Mouse (Mus musculus) heart, embryonic 16.5 days (tissue): Measurements from ENCODE around the gene Avpi1. TPM values are rescaled to one million over a fixed set of nuclear protein-coding genes. Genes with fewer than 3 reads are reported as not detected.

Source experiments
- ATAC-seq: fragments of 200-750 bp; cut with Nextera tagmentation; replicated peaks from 2 replicates; pipeline ENCODE4 v1.8.0; 2017; ENCODE audit warnings: moderate number of reproducible peaks; ENCODE audit not compliant: insufficient read depth, low FRiP score; ENCODE audit errors: extremely low read depth
- H3K27ac ChIP-seq: fragments of 300-500 bp; sonication (generic); 2 replicates; pipeline ENCODE4 v1.5.1; 2014; ENCODE audit warnings: mild to moderate bottlenecking, low read length, control low read depth, moderate library complexity
- H3K27me3 ChIP-seq: fragments of 300-500 bp; sonication (generic); 2 replicates; pipeline ENCODE4 v1.6.1; 2014; ENCODE audit warnings: low read length, mixed read lengths; ENCODE audit not compliant: control insufficient read depth, insufficient read depth
- H3K36me3 ChIP-seq: fragments of 300-500 bp; sonication (generic); 2 replicates; pipeline ENCODE4 v1.6.1; 2014; ENCODE audit not compliant: control insufficient read depth, insufficient read depth
- H3K4me1 ChIP-seq: fragments of 300-500 bp; sonication (generic); 2 replicates; pipeline ENCODE4 v1.6.1; 2014; ENCODE audit warnings: low read length, mixed read lengths; ENCODE audit not compliant: control insufficient read depth, insufficient read depth
- H3K4me2 ChIP-seq: fragments of 300-500 bp; sonication (generic); 2 replicates; pipeline ENCODE4 v1.6.1; 2014; ENCODE audit warnings: low read depth, mild to moderate bottlenecking, control low read depth, low read length
- H3K4me3 ChIP-seq: fragments of 300-500 bp; sonication (generic); 2 replicates; pipeline ENCODE4 v1.5.1; 2014; ENCODE audit warnings: mild to moderate bottlenecking, control low read depth, low read length
- H3K9ac ChIP-seq: fragments of 300-500 bp; sonication (generic); 2 replicates; pipeline ENCODE4 v1.6.1; 2014; ENCODE audit warnings: low read length, control low read depth
- H3K9me3 ChIP-seq: fragments of 300-500 bp; sonication (generic); replicated peaks from 2 replicates; pipeline ENCODE4 v1.6.1; 2016; ENCODE audit warnings: low read length; ENCODE audit not compliant: control insufficient read depth
- WGBS: fragments of 180-500 bp; shearing (Covaris S2); extraction: QIAGEN DNeasy Blood & Tissue Kit; methylation state at CpG from one replicate; pipeline ENCODE4 v1.1.7; 2014; 5-methylcytosine and 5-hydroxymethylcytosine counted together
- polyA plus RNA-seq: library from polyadenylated mRNA; unstranded; fragments of >200 nt; fragmentation: Nextera tagmentation; extraction: Ambion mirVana; gene quantifications from 2 replicates; pipeline ENCODE4 v1.2.1, GENCODE M21; 2015

The Avpi1 gene
- polyA plus RNA-seq, 1 experiment from 2014 or later, result 33.4 TPM

DNA sequence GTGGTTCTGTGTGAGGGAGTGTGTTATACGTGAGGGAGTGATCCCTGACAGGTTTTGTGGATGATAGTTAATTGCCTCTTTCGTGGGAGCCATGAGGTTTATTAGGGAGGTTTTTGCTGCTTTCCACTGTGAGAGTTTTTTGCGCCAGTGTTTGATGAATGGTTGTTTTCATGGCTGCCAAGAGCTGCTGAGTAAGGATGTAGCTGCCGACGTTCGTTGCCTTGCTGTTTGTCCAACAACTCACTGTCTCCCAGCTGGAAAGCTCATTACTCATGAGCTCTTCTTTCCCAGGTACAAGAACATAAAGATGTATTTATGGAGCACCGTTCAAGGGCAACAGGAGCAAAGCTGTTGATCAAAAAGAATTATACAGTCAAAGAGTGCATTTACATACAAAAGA lies 35.3 kb upstream of the Avpi1 start:
- Histone ChIP-seq H3K4me1 (0 out of 2 replicates have a peak, but pooled peaks cover 2% of the 10 kb centered on the region), H3K36me3 (no peaks in the 10 kb centered on the region), H3K4me2 (no peak overlapping the region), H3K9ac (no peak overlapping the region), H3K9me3 (no peaks in the 10 kb centered on the region), H3K27ac (no peak overlapping the region), H3K4me3 (no peak overlapping the region), H3K27me3 (peaks cover 2% of the 10 kb centered on the region; the same call in 1 of the 2 replicates)
- no peak for ATAC-seq
- WGBS, result 53% methylated on average over 7 of the region's 7 CpGs

DNA sequence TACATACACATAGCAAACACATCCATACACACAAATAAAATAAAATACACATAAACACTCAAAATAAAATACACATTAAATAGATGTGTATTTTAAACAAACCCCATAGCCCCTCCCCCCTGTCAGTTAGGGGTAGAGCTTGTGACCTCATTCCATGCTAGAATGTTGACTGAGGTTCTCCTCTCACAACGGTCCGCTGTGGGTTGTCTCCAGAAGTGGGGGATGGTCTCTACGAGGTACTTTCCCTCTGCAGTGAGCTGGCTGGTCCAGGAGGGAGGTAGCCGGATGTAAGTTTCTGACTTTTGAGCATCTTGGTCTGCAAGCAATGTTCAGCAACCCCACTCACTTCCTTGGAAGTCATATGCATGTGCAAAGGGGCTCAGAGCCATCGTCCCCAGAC lies 34.9 kb upstream of the Avpi1 start, which contains the start of gene Zfyve27:
TSS of gene Zfyve27 (plus strand) at position 188 of the 400 bp plus-strand sequence.
- H3K4me3 ChIP-seq, result no peak within 1 kb of the TSS
- no peak within 1 kb of the TSS for H3K9ac ChIP-seq
- 0 out of 2 replicates have a peak, but pooled peaks cover 2% of the 10 kb centered on the region for H3K4me1 ChIP-seq
- H3K9me3 ChIP-seq, result no peaks in the 10 kb centered on the region
- no peaks in the 10 kb centered on the region for H3K36me3 ChIP-seq
- no peak for ATAC-seq
- H3K4me2 ChIP-seq, result no peak within 1 kb of the TSS
- peaks cover 2% of the 10 kb centered on the region; the same call in 1 of the 2 replicates for H3K27me3 ChIP-seq
- 58% methylated on average over 5 of the region's 5 CpGs for WGBS
- no peak within 1 kb of the TSS for H3K27ac ChIP-seq

DNA sequence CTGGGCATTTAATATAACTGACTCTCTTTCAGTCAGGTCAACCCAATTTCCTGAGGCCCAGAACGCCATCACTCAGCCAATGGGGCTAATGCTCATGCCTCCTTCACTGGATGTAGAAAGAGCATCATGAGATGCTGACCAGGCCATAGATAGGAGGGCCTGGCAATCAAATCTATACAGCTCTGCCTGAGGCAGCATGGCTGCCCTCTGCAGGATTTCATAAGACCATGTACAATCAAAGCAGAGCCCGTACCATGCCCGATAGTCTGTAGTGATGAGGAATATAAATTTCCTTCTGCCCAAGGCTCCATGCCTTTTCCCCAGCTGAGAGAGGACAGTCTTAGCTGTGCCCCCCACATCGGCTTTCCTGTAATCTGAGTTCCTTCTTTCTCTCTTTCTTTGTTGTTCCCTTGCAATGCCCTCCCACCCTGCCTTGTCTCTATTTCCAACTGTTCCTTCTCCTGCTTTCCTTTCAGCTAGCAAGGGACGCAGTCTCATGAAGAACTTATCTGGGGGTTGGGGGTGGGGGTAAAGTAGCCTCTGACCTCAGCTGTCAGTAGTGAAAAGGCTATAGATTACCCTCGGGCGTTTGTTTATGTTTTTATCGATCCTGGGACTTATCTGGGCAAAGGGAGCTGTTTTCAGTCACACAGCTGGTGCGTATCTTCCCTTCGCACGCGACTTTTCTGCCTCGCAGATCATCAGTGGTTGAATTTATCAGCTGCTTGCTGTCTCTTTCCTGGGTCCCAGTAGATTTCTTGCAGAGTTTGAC lies 29.6 kb upstream of the Avpi1 start:
- Histone ChIP-seq H3K4me2 (no peak overlapping the region), H3K4me1 (0 out of 2 replicates have a peak, but pooled peaks cover 2% of the 10 kb centered on the region), H3K4me3 (no peak overlapping the region), H3K27me3 (no peaks in the 10 kb centered on the region), H3K9ac (no peak overlapping the region), H3K36me3 (no peaks in the 10 kb centered on the region), H3K27ac (no peak overlapping the region), H3K9me3 (no peaks in the 10 kb centered on the region; the same call in 1 of the 2 replicates)
- no peak for ATAC-seq
- WGBS, result 30% methylated on average over 13 of the region's 13 CpGs

DNA sequence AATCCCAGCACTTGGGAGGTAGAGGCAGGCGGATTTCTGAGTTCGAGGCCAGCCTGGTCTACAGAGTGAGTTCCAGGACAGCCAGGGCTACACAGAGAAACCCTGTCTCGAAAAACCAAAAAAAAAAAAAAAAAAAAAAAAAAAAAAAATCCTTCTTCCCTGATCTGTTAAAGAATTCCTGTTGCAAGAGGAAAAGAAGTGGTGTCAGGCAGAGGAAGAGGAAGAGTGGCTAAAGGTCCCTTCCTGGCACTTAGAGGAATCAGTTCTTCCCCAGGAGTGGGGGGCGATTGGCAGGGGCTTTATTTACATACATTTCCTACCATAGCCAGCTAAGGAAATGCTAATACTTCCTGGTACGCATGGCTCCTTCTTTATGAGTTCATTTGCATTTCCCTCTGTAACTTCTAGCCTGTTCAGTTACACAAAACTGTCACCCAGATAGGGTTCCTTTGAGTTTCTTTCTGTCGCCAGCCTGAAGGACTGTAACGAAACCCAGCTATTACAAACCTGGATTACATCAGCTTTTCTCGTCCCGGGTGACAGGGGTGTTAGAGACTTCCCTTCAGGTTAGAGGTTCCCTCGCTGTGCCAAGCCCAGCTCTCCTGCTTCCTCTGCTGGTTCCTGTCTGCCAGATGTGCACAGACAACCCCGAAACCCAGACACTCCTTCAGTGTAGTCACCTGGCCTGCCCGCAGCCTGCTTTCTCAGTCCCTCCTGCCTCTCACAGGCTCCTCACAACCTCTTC lies 28.8 kb upstream of the Avpi1 start:
- WGBS, result 37% methylated on average over 11 of the region's 12 CpGs
- Histone ChIP-seq H3K27ac (no peak overlapping the region), H3K9ac (0 out of 2 replicates have a peak overlapping the region, but pooled peaks have one; percentile 1)

GRCm38 (mm10) chr19:42151990-42152389 lies 23.1 kb upstream of the Avpi1 start:
- Histone ChIP-seq H3K4me3 (no peak overlapping the region), H3K4me2 (no peak overlapping the region), H3K36me3 (no peaks in the 10 kb centered on the region), H3K9ac (no peak overlapping the region), H3K27me3 (no peaks in the 10 kb centered on the region), H3K4me1 (peaks cover 28% of the 10 kb centered on the region), H3K9me3 (no peaks in the 10 kb centered on the region; the same call in 1 of the 2 replicates), H3K27ac (no peak overlapping the region)
- 7% methylated on average over 6 of the region's 6 CpGs for WGBS
- ATAC-seq, result no peak; the same call in 1 of the 2 replicates

More for the DNA sequence above, 28.8 kb upstream of the Avpi1 start:
- Histone ChIP-seq H3K4me1 (0 out of 2 replicates have a peak, but pooled peaks cover 2% of the 10 kb centered on the region), H3K4me3 (no peak overlapping the region), H3K36me3 (no peaks in the 10 kb centered on the region), H3K27me3 (no peaks in the 10 kb centered on the region), H3K4me2 (no peak overlapping the region; the same call in 1 of the 2 replicates), H3K9me3 (no peaks in the 10 kb centered on the region; the same call in 1 of the 2 replicates)
- no peak for ATAC-seq

DNA sequence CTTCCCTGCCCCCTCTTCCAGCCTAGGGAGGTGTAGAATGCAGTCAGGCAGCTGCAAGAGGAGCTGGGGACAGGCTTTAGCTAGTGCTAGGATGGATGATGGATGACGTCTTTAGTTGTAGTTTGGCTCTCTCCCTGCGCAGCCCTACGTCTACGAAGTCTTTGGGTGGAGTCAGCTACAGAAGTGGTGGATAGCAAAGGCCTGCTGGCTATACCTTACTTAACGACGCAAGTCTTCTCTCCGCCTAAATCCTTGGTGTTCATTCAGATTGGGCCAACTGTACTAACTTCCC lies 19.7 kb upstream of the Avpi1 start:
- Histone ChIP-seq H3K4me1 (peaks cover 36% of the 10 kb centered on the region), H3K27me3 (no peaks in the 10 kb centered on the region), H3K4me3 (peak overlapping the region; percentile 81), H3K36me3 (no peaks in the 10 kb centered on the region), H3K27ac (peak overlapping the region; percentile 93), H3K4me2 (peak overlapping the region; percentile 75), H3K9ac (peak overlapping the region; percentile 93), H3K9me3 (no peaks in the 10 kb centered on the region)
- WGBS, result 19% methylated on average over 7 of the region's 7 CpGs
- no peak for ATAC-seq

GRCm38 (mm10) chr19:42147769-42148568 lies 19.1 kb upstream of the Avpi1 start:
- Histone ChIP-seq H3K9me3 (no peaks in the 10 kb centered on the region), H3K27me3 (no peaks in the 10 kb centered on the region), H3K36me3 (no peaks in the 10 kb centered on the region), H3K4me1 (peaks cover 36% of the 10 kb centered on the region), H3K27ac (peak overlapping the region; percentile 93), H3K4me2 (peak overlapping the region; percentile 75), H3K4me3 (peak overlapping the region; percentile 81), H3K9ac (peak overlapping the region; percentile 93)
- under 1% methylated on average over 63 of the region's 63 CpGs for WGBS
- peak; percentile 54 for ATAC-seq

DNA sequence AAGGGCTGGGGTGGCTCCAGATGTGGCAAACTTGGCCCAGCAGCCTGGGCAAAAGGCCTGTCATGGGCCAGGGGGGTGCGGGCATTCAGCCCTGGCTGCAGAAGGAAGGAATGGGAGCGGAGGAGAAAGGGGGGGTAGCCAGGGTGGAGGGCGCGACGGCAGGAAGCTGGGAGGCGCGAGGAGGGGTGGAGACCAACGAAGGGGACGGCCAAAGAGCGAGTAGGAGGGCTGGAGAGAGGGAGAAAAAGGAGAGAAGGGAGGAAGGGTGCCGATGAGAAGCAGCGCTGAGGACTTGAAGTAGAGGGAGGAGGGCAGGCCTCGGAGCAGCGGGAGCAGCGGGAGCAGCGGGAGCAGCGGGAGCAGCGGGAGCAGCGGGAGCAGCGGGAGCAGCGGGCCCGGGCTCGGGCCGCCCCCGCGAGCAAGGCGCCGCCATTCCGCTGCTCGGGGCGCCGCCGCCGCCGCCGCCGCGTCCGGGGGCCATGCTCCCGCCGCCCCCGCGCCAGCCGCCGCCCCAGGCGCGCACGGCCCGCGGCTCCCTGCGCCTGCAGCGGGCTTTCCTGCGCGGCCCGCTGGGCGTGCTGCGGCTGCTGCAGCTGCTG lies 18.4 kb upstream of the Avpi1 start, which contains the start of gene Marveld1:
TSS of gene Marveld1 (plus strand) at position 231 of the 599 bp plus-strand sequence.
- H3K4me1 ChIP-seq, result peaks cover 36% of the 10 kb centered on the region

More for the DNA sequence above, 18.4 kb upstream of the Avpi1 start, which contains the start of gene Marveld1:
- H3K4me3 ChIP-seq, result peak within 1 kb of the TSS; percentile 81
- no peaks in the 10 kb centered on the region for H3K9me3 ChIP-seq
- peak within 1 kb of the TSS; percentile 93 for H3K9ac ChIP-seq
- WGBS, result under 1% methylated on average over 42 of the region's 57 CpGs
- peak; percentile 78 for ATAC-seq
- peak within 1 kb of the TSS; percentile 93 for H3K27ac ChIP-seq
- H3K4me2 ChIP-seq, result peak within 1 kb of the TSS; percentile 75
- no peaks in the 10 kb centered on the region for H3K27me3 ChIP-seq
- no peaks in the 10 kb centered on the region for H3K36me3 ChIP-seq
